Mouse (Mus musculus) cortical plate, adult 2 months (tissue): ENCODE results near the gene 2210016L21Rik. TPM values are rescaled to one million over a fixed set of nuclear protein-coding genes. Genes with fewer than 3 reads are reported as not detected.
"Not testable (repeated sequence)": the region's sequence is repeated elsewhere in the genome, so short reads cannot be mapped to it uniquely, and the experiment has no call there.

Source experiments
- H3K27ac ChIP-seq: fragments of 200-500 bp; 2 replicates; pipeline ENCODE4 v1.5.1; 2012; ENCODE audit warnings: low read length, control low read depth, inconsistent platforms; ENCODE audit not compliant: insufficient read depth
- H3K4me1 ChIP-seq: fragments of 200-500 bp; 2 replicates; pipeline ENCODE4 v1.6.1; 2011; ENCODE audit warnings: low read length; ENCODE audit not compliant: control insufficient read depth, insufficient read depth
- H3K4me3 ChIP-seq: fragments of 200-500 bp; 2 replicates; pipeline ENCODE4 v1.5.1; 2011; ENCODE audit warnings: mild to moderate bottlenecking, low read length, control low read depth; ENCODE audit not compliant: insufficient read depth
- CTCF ChIP-seq: fragments of 200-500 bp; IDR thresholded peaks from 2 replicates; pipeline ENCODE4 v1.5.1; 2011; ENCODE audit warnings: mild to moderate bottlenecking, control low read depth, low read length; ENCODE audit not compliant: insufficient read depth; ENCODE audit errors: extremely low read depth
- POLR2A ChIP-seq: fragments of 200-500 bp; IDR thresholded peaks from 2 replicates; pipeline ENCODE4 v1.6.1; 2011; ENCODE audit warnings: mild to moderate bottlenecking, low read length, control low read depth; ENCODE audit not compliant: insufficient read depth; ENCODE audit errors: extremely low read depth
- polyA plus RNA-seq: library from polyadenylated mRNA; depleted of rRNA; stranded (reverse); fragments of >200 nt; gene quantifications from 2 replicates; pipeline ENCODE4 v1.2.3, GENCODE M21; 2012

Gene 2210016L21Rik
- polyA plus RNA-seq, 1 experiment: 129 TPM

DNA sequence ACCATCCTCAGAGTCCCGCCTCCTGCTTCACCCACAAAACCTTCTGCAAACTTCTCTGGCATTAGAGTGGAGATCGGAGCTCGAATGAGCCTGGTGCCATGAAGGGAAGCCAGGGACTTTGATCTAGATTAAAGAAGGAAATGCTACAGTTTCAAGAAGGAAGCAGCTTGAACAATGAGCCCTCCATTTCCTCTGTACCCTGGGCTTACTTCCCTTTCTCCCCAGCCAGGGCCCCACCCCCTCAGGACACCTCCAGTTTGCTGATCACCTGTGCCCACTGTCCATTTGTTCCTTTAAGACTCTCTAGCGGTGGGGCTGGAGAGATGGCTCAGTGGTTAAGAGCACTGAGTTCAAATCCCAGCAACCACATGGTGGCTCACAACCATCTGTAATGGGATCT is 25.2 kb upstream of the 2210016L21Rik start:
- Histone ChIP-seq H3K4me1 (no peaks in the 10 kb centered on the region), H3K27ac (no peak overlapping the region), H3K4me3 (no peak overlapping the region)
- TF ChIP-seq POLR2A: no peak

DNA sequence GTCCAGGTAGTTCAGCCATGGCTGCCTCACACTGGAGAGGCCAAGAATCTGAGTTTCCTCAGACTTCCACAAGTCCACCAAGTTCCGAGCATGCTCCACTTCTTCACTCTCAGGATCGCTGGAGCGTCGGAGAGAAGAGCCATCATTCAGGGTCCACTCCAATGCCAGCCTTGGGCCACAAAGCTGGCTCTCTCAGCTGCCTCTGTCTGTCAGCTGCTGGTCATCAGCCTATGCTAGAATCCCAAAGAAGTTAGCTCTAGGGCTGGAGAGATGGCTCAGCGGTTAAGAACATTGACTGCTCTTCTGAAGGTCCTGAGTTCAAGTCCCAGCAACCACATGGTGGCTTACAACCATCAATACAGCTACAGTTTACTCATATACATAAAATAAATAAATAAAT is 24.6 kb upstream of the 2210016L21Rik start:
- H3K27ac ChIP-seq, H3K4me3 ChIP-seq, H3K4me1 ChIP-seq: not testable (repeated sequence)

DNA sequence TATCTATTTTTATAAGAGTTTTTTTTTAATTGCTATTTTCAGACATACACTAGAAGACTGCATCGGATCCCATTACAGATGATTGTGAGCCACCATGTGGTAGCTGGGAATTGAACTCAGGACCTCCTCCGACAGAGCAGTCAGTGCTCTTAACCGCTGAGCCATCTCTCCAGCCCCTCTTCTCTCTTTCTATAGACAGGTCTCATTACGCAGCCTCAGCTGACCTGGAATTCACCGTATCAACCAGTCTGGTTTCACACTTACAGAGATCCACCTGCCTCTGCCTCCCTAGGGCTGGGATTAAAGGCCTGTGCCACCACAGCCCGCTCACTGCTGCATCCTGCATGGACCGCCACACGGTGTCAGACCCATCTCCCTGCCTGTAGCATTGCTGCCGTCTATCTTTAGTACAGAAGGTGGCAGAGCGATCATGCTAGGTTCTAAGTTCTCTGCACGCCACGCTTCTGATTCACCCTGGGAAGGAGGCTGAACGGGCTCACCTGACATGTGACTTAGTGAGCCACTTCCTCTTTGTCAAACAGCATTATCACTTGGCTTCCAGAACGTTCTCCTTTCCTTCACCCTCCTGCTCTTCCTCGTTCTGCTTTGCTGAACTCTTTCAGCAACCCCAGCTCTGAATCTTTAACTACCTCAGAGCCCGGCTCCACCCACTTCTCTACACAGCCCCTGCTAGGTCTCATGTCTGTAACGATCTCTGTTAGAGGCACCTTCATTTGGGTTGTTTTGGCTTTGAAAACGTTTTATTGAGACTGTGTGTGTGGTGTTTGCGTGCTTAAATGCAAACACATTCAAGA is 20.2 kb upstream of the 2210016L21Rik start:
- Histone ChIP-seq H3K4me1 (no peaks in the 10 kb centered on the region), H3K27ac (no peak overlapping the region), H3K4me3 (no peak overlapping the region)
- TF ChIP-seq POLR2A (no peak), CTCF (no peak)

DNA sequence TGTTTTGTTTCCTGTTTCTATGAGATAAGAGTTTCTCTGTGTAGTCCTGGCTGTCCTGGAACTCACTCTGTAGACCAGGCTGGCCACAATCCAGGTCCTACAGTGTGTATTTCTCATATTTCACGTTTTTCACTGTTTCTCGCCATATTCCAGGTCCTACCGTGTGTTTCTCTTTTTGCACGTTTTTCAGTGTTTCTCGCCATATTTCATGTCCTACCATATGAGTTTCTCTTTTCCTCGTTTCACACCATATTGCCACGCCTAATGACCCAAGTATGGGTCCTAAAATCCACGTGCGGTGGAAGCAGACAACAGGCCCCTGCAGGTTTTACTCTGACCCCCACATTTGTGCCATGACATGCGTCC is 19.6 kb upstream of the 2210016L21Rik start:
- TF ChIP-seq POLR2A (no peak), CTCF (no peak)
- H3K27ac ChIP-seq: no peak overlapping the region

DNA sequence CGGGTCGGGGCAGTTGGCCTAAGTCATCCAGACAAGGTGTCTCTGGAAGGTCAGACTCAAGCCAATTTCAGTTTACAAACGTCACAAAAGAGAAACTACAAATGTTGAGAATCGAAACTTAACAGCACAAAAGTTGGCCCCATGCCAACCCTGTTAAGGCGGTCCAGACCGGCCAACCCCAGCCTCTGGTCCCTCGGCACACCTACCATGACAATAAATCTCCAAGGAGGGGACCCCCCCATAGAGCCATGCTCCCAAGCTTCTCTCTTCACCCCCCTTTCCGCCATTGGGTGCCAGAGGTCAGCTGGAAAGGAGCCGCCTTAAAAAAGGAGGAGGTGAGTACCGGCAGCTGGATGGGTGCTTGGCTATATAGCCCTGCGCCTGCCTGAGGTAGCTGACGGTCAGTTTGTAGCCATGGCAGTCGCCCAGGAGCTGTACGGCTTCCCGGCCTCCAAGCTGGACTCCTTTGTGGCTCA is 18.9 kb upstream of the 2210016L21Rik start, which contains the start of gene Oasl1:
TSS of gene Oasl1 (plus strand) at position 243 of the 476 bp plus-strand sequence.
- Histone ChIP-seq H3K4me3 (peak within 1 kb of the TSS; percentile 16; the same call in 1 of the 2 replicates), H3K4me1 (no peaks in the 10 kb centered on the region), H3K27ac (no peak within 1 kb of the TSS)
- TF ChIP-seq POLR2A: no peak
- TF ChIP-seq CTCF: no peak

More for the DNA sequence above, 19.6 kb upstream of the 2210016L21Rik start:
- no peak overlapping the region for H3K4me3 ChIP-seq
- H3K4me1 ChIP-seq: no peaks in the 10 kb centered on the region

DNA sequence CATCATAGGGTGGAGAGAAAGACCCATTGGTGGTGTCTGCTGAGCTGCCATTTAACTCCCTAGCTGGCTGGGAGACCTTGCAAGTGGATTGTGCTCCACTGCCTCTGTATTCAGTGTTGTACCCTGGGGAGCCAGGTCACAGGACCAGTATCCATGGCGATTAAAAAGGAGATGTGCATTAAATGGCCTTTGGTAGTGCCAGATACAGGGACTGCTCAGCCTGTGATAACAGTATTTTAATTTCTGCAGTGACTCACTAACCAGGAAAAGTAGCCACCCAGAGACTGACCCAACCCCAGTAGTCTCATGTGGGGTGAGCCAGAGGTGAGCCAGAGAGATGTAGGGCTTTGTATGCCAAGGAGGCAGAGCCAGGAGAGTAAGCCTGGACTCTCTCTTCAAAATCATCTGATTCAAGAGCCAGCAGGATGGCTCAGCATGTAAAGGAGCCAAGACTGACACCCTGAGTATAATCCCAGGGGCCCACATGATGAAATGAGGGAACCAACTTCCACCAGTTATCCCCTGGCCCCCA is 15.7 kb upstream of the 2210016L21Rik start:
- Histone ChIP-seq H3K4me3 (no peak overlapping the region), H3K4me1 (no peaks in the 10 kb centered on the region), H3K27ac (no peak overlapping the region)
- TF ChIP-seq CTCF (no peak), POLR2A (no peak)

DNA sequence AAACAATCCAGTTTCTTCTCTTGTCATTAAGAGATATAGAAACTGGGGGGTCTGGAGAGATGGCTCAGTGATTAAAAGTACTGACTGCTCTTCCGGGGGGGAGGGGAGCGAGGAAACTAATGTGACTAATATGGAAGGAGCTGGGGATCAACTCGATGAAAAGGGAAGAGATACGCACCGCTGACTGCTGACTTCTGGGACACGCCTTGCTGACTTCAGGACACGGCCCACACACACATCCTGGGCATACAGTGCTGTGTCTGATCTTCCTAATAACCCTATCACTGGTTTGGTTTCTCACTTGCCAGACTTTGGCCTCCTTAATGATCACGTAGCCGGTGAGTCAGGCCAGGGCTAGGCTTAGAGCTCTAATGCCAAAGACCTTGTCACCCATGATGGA is 15.2 kb upstream of the 2210016L21Rik start:
- H3K4me1 ChIP-seq: no peaks in the 10 kb centered on the region
- TF ChIP-seq POLR2A: no peak
- no peak for TF ChIP-seq CTCF
- H3K4me3 ChIP-seq: no peak overlapping the region
- H3K27ac ChIP-seq: no peak overlapping the region

DNA sequence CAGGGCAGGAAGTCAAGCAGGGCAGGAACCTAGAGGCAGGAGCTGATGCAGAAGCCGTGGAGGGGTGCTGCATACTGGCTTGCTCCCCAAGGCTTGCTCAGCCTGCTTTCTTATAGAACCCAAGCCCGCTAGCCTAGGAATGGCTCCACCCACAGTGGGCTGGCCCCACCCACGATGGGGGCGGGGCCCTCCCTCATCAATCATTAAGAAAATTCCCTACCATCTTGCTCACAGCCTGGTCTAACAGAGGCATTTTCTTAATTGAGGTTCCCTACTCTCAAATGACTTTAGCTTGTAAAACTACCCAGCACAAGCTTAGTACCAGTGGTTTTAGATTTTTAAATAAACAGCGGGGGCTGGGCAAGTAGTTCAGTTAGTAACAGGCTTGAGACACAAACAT is 10.3 kb upstream of the 2210016L21Rik start:
- Histone ChIP-seq H3K4me3 (no peak overlapping the region), H3K27ac (no peak overlapping the region), H3K4me1 (no peaks in the 10 kb centered on the region)
- TF ChIP-seq CTCF (no peak), POLR2A (no peak)

DNA sequence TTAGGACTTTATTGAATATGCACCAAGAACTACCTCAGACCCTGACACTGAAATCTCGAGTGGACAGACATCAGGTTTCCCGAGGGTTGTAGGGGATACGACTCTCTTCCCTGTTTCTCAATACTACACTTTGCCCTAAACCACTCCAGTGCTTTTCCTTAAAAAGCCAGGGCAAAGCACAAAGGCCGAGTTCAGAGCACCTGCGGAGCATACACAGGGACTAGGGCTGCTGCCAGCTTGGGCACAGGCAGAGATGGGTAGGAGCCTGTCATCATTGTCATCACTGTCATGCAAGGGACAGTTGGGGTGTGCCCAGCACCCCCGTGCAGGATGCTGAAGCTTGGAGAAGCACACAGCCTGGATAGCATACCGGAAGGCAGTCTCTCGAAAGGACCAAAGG is 8.8 kb upstream of the 2210016L21Rik start:
- Histone ChIP-seq H3K27ac (no peak overlapping the region), H3K4me1 (no peaks in the 10 kb centered on the region), H3K4me3 (no peak overlapping the region)
- TF ChIP-seq CTCF: no peak
- no peak for TF ChIP-seq POLR2A

DNA sequence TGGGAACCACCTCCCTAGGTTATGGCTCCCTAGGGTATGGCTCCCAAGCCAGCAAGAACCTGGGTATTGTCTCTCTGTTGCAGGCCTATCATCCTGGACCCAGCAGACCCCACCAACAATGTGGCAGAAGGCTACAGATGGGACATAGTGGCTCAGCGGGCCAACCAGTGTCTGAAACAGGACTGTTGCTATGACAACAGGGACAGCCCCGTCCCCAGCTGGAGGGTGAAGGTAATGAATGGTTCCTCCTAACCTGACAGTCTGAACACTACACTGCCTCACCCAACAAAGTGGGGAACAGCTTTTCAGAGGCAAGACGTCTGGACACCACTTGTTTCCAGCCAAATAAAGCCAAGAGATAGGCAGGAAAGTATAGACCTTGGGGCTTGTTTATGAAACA is 6.1 kb upstream of the 2210016L21Rik start:
- no peaks in the 10 kb centered on the region for H3K4me1 ChIP-seq
- no peak overlapping the region for H3K4me3 ChIP-seq
- no peak overlapping the region for H3K27ac ChIP-seq
- no peak for TF ChIP-seq POLR2A
